Mouse (Mus musculus): ENCODE measurements around the gene Tmc8. TPM values are rescaled to one million over a fixed set of nuclear protein-coding genes. Genes with fewer than 3 reads are reported as not detected.
"Not testable (repeated sequence)": the region's sequence is repeated elsewhere in the genome, so short reads cannot be mapped to it uniquely, and the experiment has no call there.

Gene Tmc8
- polyA plus RNA-seq, 1 experiment: 3.1 TPM

DNA sequence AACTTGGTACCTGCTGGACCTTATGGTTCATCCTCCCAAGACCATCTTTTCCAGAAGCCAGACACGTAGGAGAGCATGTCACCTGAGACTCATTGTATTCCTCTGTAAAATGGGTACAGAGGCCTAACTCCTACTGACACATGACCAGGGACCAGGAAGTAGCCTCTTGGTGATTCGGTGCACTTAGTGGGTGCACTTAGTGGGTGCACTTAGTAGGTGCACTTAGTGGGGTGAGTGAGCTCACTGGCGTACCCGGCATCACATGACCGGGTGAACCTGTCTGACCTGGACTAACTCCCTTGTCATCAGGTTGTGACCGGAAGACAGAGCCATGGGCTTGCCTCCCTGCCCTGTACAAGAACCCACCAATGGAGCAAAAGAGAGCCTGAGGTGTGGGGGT, 24.9 kb downstream of the Tmc8 start:
- no peak overlapping the region for H3K27ac ChIP-seq (ENCODE audit: insufficient read depth, low read length)
- H3K4me1 ChIP-seq (ENCODE audit: control insufficient read depth, insufficient read depth, low read length): peaks cover 2% of the 10 kb centered on the region
- H3K27me3 ChIP-seq (ENCODE audit: control insufficient read depth, insufficient read depth, low read length, poor library complexity, severe bottlenecking): no peaks in the 10 kb centered on the region
- TF ChIP-seq CTCF (IDR thresholded peaks at IDR 0.05; ENCODE audit: low read depth, low read length) (no peak), EP300 (IDR thresholded peaks at IDR 0.05; ENCODE audit: insufficient read depth, low read depth, low read length) (no peak), POLR2A (IDR thresholded peaks at IDR 0.05; ENCODE audit: insufficient read depth, low read length) (no peak)
- no peaks in the 10 kb centered on the region for H3K36me3 ChIP-seq (ENCODE audit: control insufficient read depth, insufficient read depth, low read length, poor library complexity, severe bottlenecking)
- no peak overlapping the region for H3K4me3 ChIP-seq (ENCODE audit: low read depth, low read length)
- no peak overlapping the region for H3K9ac ChIP-seq (ENCODE audit: low read depth, poor library complexity, severe bottlenecking)
- H3K9me3 ChIP-seq (replicated peaks; ENCODE audit: control insufficient read depth, insufficient read depth, low read length, poor library complexity, severe bottlenecking): no peaks in the 10 kb centered on the region

DNA sequence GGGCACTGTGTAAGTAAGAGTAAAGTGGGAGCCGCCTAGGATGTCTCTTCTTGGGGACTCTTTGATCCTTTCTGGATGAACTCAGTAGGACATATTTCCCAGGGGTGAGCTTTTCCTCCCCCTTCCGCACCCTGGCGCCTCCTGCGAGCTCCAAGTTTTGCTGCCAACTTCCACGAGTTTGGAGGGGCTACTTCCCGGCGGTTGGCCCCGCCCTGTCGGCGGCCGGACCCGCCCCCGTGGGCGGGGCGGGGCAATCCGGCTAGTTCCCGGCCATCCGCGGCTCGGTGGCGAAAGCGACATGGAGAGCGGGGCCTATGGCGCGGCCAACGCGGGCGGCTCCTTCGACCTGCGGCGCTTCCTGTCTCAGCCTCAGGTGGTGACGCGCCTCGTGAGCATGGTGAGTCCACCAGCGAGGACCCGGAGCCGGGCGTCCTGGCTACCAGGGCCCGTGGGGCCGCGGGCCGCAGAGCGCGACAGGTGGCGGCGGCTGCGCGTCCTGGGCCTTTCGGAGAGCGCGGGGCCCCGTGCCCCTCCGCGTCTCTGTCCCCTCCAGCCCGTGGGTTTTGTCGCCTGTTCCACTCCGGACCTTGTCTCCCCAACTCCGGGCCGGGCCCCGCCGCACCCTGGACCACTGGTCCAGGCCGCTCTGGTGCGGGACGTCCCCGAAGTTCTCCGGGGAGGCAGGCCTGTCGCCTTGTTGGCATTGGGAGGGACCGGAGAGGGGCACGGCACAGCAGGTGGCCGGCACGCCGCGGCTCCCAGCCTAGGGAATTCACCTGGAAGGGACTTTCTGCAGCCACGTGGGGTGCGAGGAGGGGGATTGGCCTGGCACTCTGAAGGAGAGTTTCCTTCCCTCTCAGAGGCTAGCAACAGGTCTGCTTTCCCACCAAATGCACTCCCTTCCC, 27.8 kb downstream of the Tmc8 start, which contains the start of the genes Gm20708 and Syngr2:
Gm20708 (plus strand) TSS at position 262 of the 905 bp plus-strand sequence.
Syngr2 (plus strand) TSS at position 262 of the 905 bp plus-strand sequence.
- peaks cover 7% of the 10 kb centered on the region for H3K36me3 ChIP-seq (ENCODE audit: control insufficient read depth, insufficient read depth, low read length, poor library complexity, severe bottlenecking)
- no peaks in the 10 kb centered on the region for H3K9me3 ChIP-seq (replicated peaks; ENCODE audit: control insufficient read depth, insufficient read depth, low read length, poor library complexity, severe bottlenecking)
- H3K4me3 ChIP-seq (ENCODE audit: low read depth, low read length): peak within 1 kb of the TSS; percentile 78
- TF ChIP-seq POLR2A (IDR thresholded peaks at IDR 0.05; ENCODE audit: insufficient read depth, low read length) (peak; percentile 11), EP300 (IDR thresholded peaks at IDR 0.05; ENCODE audit: insufficient read depth, low read depth, low read length) (no peak)
- H3K27me3 ChIP-seq (ENCODE audit: control insufficient read depth, insufficient read depth, low read length, poor library complexity, severe bottlenecking): no peaks in the 10 kb centered on the region
- peak within 1 kb of the TSS; percentile 92 for H3K9ac ChIP-seq (ENCODE audit: low read depth, poor library complexity, severe bottlenecking)
- H3K4me1 ChIP-seq (ENCODE audit: control insufficient read depth, insufficient read depth, low read length): peaks cover 2% of the 10 kb centered on the region
- H3K27ac ChIP-seq (ENCODE audit: insufficient read depth, low read length): no peak within 1 kb of the TSS

DNA sequence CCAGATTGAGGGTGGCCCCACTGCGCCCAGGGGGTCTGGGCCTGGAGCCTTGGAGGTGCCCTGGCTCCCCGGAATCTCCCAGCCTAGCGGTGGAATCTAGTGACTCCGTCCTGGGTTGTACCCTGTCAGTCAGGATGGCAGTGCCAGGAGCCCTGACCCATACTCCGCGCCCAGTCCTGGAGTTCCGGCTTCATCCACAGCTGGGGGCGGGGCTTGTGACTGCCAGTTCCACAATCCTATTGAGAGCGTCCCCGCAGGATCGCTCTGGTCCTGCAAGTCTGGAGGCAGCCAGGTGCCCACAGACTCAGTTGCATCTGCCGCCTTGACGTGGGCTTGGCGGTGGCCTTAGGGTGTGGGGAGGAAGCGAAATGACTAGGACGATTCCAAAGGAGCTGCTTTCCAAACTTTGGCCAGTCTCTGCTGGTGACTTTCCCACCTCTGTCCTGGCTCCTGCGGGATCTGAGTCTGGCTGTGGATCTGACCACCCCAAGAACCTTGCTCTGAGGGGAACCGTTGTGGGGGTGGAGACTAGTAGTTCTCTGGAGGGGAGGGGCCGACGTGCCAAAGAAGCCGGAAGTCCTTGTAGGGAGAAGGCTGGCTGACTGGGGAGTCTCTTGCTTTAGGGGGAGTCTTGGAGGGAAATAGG, 28.6 kb downstream of the Tmc8 start:
- H3K27ac ChIP-seq (ENCODE audit: insufficient read depth, low read length): no peak overlapping the region
- peak overlapping the region; percentile 92 for H3K9ac ChIP-seq (ENCODE audit: low read depth, poor library complexity, severe bottlenecking)
- peaks cover 2% of the 10 kb centered on the region for H3K4me1 ChIP-seq (ENCODE audit: control insufficient read depth, insufficient read depth, low read length)
- TF ChIP-seq POLR2A (IDR thresholded peaks at IDR 0.05; ENCODE audit: insufficient read depth, low read length) (no peak), CTCF (IDR thresholded peaks at IDR 0.05; ENCODE audit: low read depth, low read length) (no peak), EP300 (IDR thresholded peaks at IDR 0.05; ENCODE audit: insufficient read depth, low read depth, low read length) (no peak)
- no peaks in the 10 kb centered on the region for H3K9me3 ChIP-seq (replicated peaks; ENCODE audit: control insufficient read depth, insufficient read depth, low read length, poor library complexity, severe bottlenecking)
- peaks cover 9% of the 10 kb centered on the region for H3K36me3 ChIP-seq (ENCODE audit: control insufficient read depth, insufficient read depth, low read length, poor library complexity, severe bottlenecking)
- peak overlapping the region; percentile 78 for H3K4me3 ChIP-seq (ENCODE audit: low read depth, low read length)
- H3K27me3 ChIP-seq (ENCODE audit: control insufficient read depth, insufficient read depth, low read length, poor library complexity, severe bottlenecking): no peaks in the 10 kb centered on the region

DNA sequence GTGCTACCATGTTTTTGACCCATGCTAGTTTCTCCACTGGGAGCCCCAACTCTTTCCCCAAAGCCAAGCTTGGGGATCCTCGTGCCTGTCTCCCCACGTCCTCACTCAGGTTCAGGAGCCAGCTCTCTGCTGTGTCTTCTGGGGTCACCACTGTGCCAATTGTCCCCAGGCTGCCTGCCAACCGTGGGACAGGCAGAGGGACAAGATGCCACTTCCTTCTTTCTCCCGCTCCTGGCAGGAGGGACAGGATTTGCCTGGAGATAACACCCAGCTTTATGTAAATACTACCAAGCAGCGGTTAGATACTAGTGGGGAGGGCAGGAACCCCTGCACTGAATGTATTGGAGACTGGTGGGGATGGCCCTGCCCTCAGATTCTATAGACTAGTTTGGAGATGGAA, 32.0 kb downstream of the Tmc8 start:
- Histone ChIP-seq H3K27me3 (ENCODE audit: control insufficient read depth, insufficient read depth, low read length, poor library complexity, severe bottlenecking) (no peaks in the 10 kb centered on the region), H3K9ac (ENCODE audit: low read depth, poor library complexity, severe bottlenecking) (no peak overlapping the region), H3K27ac (ENCODE audit: insufficient read depth, low read length) (no peak overlapping the region), H3K4me1 (ENCODE audit: control insufficient read depth, insufficient read depth, low read length) (peaks cover 2% of the 10 kb centered on the region), H3K36me3 (ENCODE audit: control insufficient read depth, insufficient read depth, low read length, poor library complexity, severe bottlenecking) (peaks cover 13% of the 10 kb centered on the region), H3K9me3 (replicated peaks; ENCODE audit: control insufficient read depth, insufficient read depth, low read length, poor library complexity, severe bottlenecking) (no peaks in the 10 kb centered on the region), H3K4me3 (ENCODE audit: low read depth, low read length) (no peak overlapping the region)
- TF ChIP-seq CTCF (IDR thresholded peaks at IDR 0.05; ENCODE audit: low read depth, low read length) (no peak), POLR2A (IDR thresholded peaks at IDR 0.05; ENCODE audit: insufficient read depth, low read length) (no peak), EP300 (IDR thresholded peaks at IDR 0.05; ENCODE audit: insufficient read depth, low read depth, low read length) (no peak)

DNA sequence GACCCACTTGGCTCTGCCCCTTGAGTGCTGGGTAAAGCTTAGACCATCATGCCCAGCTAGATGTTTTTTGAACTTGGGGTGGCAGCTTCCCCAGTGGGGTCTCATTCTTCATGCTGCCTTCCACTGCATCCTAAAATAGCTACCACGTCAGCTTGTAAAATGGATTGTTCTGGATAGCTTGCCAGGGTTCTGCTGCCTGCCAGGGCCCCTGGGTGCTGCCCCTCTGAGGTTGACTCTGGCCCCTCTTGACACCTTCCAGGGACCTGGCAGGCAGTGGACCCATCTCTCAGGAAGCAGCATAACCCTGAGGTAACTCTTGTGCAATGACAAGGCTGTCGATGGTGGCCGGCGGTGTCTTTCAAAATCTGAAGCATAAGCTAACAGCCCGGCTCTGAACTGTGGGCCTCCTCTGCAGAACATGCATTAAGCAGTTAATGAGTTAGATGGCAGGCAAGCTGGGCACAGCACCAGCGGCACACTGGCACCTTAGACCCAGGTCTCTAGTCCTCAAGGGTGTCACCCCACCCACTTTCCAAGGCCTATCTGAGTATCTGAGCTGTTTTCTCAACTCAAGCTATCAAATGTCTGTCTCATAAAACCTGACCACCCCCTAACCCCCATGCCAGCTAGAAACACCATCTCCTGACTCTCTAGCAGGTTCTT, 33.0 kb downstream of the Tmc8 start:
- Histone ChIP-seq H3K9me3 (replicated peaks; ENCODE audit: control insufficient read depth, insufficient read depth, low read length, poor library complexity, severe bottlenecking) (no peaks in the 10 kb centered on the region), H3K4me1 (ENCODE audit: control insufficient read depth, insufficient read depth, low read length) (peaks cover 4% of the 10 kb centered on the region), H3K27me3 (ENCODE audit: control insufficient read depth, insufficient read depth, low read length, poor library complexity, severe bottlenecking) (no peaks in the 10 kb centered on the region), H3K4me3 (ENCODE audit: low read depth, low read length) (no peak overlapping the region), H3K9ac (ENCODE audit: low read depth, poor library complexity, severe bottlenecking) (no peak overlapping the region), H3K36me3 (ENCODE audit: control insufficient read depth, insufficient read depth, low read length, poor library complexity, severe bottlenecking) (peaks cover 18% of the 10 kb centered on the region), H3K27ac (ENCODE audit: insufficient read depth, low read length) (no peak overlapping the region)
- TF ChIP-seq EP300 (IDR thresholded peaks at IDR 0.05; ENCODE audit: insufficient read depth, low read depth, low read length): no peak
- no peak for TF ChIP-seq CTCF (IDR thresholded peaks at IDR 0.05; ENCODE audit: low read depth, low read length)
- no peak for TF ChIP-seq POLR2A (IDR thresholded peaks at IDR 0.05; ENCODE audit: insufficient read depth, low read length)

DNA sequence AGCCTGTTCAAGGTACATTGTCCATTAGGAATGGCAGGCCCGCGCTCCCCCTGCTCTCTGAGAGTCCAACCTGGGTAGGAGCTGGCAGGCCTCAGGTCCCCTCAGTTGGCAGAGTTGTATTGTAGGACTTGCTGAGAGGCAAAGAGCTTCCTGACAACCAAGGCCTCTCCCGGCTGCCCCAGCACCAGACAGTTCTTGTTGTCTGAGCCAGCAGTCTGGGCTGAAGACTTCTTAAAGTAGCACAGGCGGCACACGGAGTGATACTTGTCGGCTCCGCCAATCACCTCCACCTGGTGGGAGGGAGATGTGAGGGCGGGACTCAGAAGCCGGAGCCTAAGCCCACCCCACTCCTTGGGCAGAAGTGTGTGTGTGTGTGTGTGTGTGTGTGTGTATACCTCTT, 34.0 kb downstream of the Tmc8 start:
- H3K4me1 ChIP-seq (ENCODE audit: control insufficient read depth, insufficient read depth, low read length); H3K27ac ChIP-seq (ENCODE audit: insufficient read depth, low read length); H3K4me3 ChIP-seq (ENCODE audit: low read depth, low read length); H3K9ac ChIP-seq (ENCODE audit: low read depth, poor library complexity, severe bottlenecking); H3K27me3 ChIP-seq (ENCODE audit: control insufficient read depth, insufficient read depth, low read length, poor library complexity, severe bottlenecking); H3K9me3 ChIP-seq (replicated peaks; ENCODE audit: control insufficient read depth, insufficient read depth, low read length, poor library complexity, severe bottlenecking): not testable (repeated sequence)
- peaks cover 22% of the 10 kb centered on the region for H3K36me3 ChIP-seq (ENCODE audit: control insufficient read depth, insufficient read depth, low read length, poor library complexity, severe bottlenecking)

Data from ES-Bruce4 (cell line).